Mouse (Mus musculus) intestine, embryonic 14.5 days (tissue): ENCODE results near the gene Sycp2. TPM values are rescaled to one million over a fixed set of nuclear protein-coding genes. Genes with fewer than 3 reads are reported as not detected.

ENCODE experiments used
- ATAC-seq: fragments of 200-750 bp; cut with Nextera tagmentation; replicated peaks from 2 replicates; pipeline ENCODE4 v1.8.0; 2017; ENCODE audit warnings: low read depth, moderate number of reproducible peaks, moderate TSS enrichment, moderate library complexity; ENCODE audit not compliant: low FRiP score, low TSS enrichment
- DNase-seq: peaks from one replicate; pipeline ENCODE4 v3.0.0-alpha.2; 2018; ENCODE audit warnings: low spot score
- H3K27ac ChIP-seq: fragments of 300-500 bp; sonication (generic); 2 replicates; pipeline ENCODE4 v1.5.1; 2014; ENCODE audit warnings: low read depth, mild to moderate bottlenecking, control low read depth
- H3K27me3 ChIP-seq: fragments of 300-500 bp; sonication (generic); replicated peaks from 2 replicates; pipeline ENCODE4 v1.6.1; 2014; ENCODE audit warnings: low read length, control low read depth; ENCODE audit not compliant: control insufficient read depth, insufficient read depth
- H3K36me3 ChIP-seq: fragments of 300-500 bp; sonication (generic); 2 replicates; pipeline ENCODE4 v1.6.1; 2014; ENCODE audit warnings: low read length, control low read depth; ENCODE audit not compliant: control insufficient read depth, insufficient read depth
- H3K4me1 ChIP-seq: fragments of 300-500 bp; sonication (generic); replicated peaks from 2 replicates; pipeline ENCODE4 v1.6.1; 2014; ENCODE audit warnings: low read length, control low read depth, mixed read lengths; ENCODE audit not compliant: control insufficient read depth, insufficient read depth
- H3K4me2 ChIP-seq: fragments of 300-500 bp; sonication (generic); 2 replicates; pipeline ENCODE4 v1.6.1; 2014; ENCODE audit warnings: low read length
- H3K4me3 ChIP-seq: fragments of 300-500 bp; sonication (generic); 2 replicates; pipeline ENCODE4 v1.5.1; 2014; ENCODE audit warnings: low read depth, low read length, control low read depth, mixed read lengths
- H3K9ac ChIP-seq: fragments of 300-500 bp; sonication (generic); 2 replicates; pipeline ENCODE4 v1.6.1; 2014; ENCODE audit warnings: mild to moderate bottlenecking, low read length
- H3K9me3 ChIP-seq: fragments of 300-500 bp; sonication (generic); 2 replicates; pipeline ENCODE4 v1.6.1; 2016; ENCODE audit warnings: low read length, control low read depth; ENCODE audit not compliant: control insufficient read depth
- WGBS: fragments of 180-500 bp; shearing (Covaris S2); extraction: QIAGEN DNeasy Blood & Tissue Kit; methylation state at CpG from one replicate; pipeline ENCODE4 v1.1.7; 2014; 5-methylcytosine and 5-hydroxymethylcytosine counted together
- polyA plus RNA-seq: library from polyadenylated mRNA; unstranded; fragments of >200 nt; fragmentation: Nextera tagmentation; extraction: Ambion mirVana; gene quantifications from 2 replicates; pipeline ENCODE4 v1.2.1, GENCODE M21; 2014

Gene Sycp2
- polyA plus RNA-seq, 1 experiment from 2014 or later, result 0.11 TPM

GRCm38 (mm10) chr2:178420576-178420975, 13.1 kb upstream of the Sycp2 start:
- no peaks in the 10 kb centered on the region for H3K27me3 ChIP-seq
- no peak overlapping the region for H3K4me3 ChIP-seq
- peaks cover 10% of the 10 kb centered on the region; the same call in 1 of the 2 replicates for H3K4me1 ChIP-seq
- H3K9me3 ChIP-seq, result no peaks in the 10 kb centered on the region
- WGBS, result 83% methylated on average over 9 of the region's 9 CpGs
- peaks cover 21% of the 10 kb centered on the region; the same call in 1 of the 2 replicates for H3K36me3 ChIP-seq
- ATAC-seq, result no peak
- H3K4me2 ChIP-seq, result no peak overlapping the region
- H3K27ac ChIP-seq, result no peak overlapping the region
- no peak for DNase-seq
- no peak overlapping the region for H3K9ac ChIP-seq

- Histone ChIP-seq H3K36me3 (peaks cover 16% of the 10 kb centered on the region; the same call in 1 of the 2 replicates), H3K4me1 (peaks cover 16% of the 10 kb centered on the region), H3K4me2 (no peak overlapping the region), H3K27ac (no peak overlapping the region), H3K4me3 (no peak overlapping the region), H3K9ac (no peak overlapping the region), H3K9me3 (no peaks in the 10 kb centered on the region), H3K27me3 (no peaks in the 10 kb centered on the region)
- 78% methylated on average over 4 of the region's 4 CpGs for WGBS
- ATAC-seq, result no peak
- no peak for DNase-seq
Measured at GRCm38 (mm10) chr2:178416970-178417369, 9.5 kb upstream of the Sycp2 start.

GRCm38 (mm10) chr2:178416427-178416826, 8.9 kb upstream of the Sycp2 start:
- Histone ChIP-seq H3K27ac (no peak overlapping the region), H3K4me1 (peaks cover 17% of the 10 kb centered on the region), H3K4me3 (no peak overlapping the region), H3K9ac (no peak overlapping the region), H3K27me3 (no peaks in the 10 kb centered on the region), H3K36me3 (peaks cover 16% of the 10 kb centered on the region; the same call in 1 of the 2 replicates), H3K4me2 (no peak overlapping the region), H3K9me3 (no peaks in the 10 kb centered on the region)
- DNase-seq (peak; percentile 48), ATAC-seq (no peak)
- WGBS, result 60% methylated on average over 13 of the region's 13 CpGs

GRCm38 (mm10) chr2:178415150-178415448, 7.6 kb upstream of the Sycp2 start:
- ATAC-seq (peak; percentile 0; the same call in 1 of the 2 replicates), DNase-seq (no peak)
- Histone ChIP-seq H3K27ac (no peak overlapping the region; the same call in 1 of the 2 replicates), H3K9me3 (no peaks in the 10 kb centered on the region), H3K27me3 (no peaks in the 10 kb centered on the region), H3K36me3 (peaks cover 6% of the 10 kb centered on the region; the same call in 1 of the 2 replicates), H3K4me3 (peak overlapping the region; percentile 64), H3K4me2 (peak overlapping the region; percentile 99), H3K9ac (no peak overlapping the region), H3K4me1 (peaks cover 23% of the 10 kb centered on the region)
- WGBS, result 25% methylated on average over 3 of the region's 3 CpGs

- no peaks in the 10 kb centered on the region for H3K27me3 ChIP-seq
- H3K36me3 ChIP-seq, result peaks cover 6% of the 10 kb centered on the region; the same call in 1 of the 2 replicates
- ATAC-seq (peak; percentile 86), DNase-seq (peak; percentile 84)
- peak within 1 kb of the TSS; percentile 99 for H3K4me2 ChIP-seq
- peak within 1 kb of the TSS; percentile 64 for H3K4me3 ChIP-seq
- H3K9ac ChIP-seq, result peak within 1 kb of the TSS; percentile 66
- peaks cover 23% of the 10 kb centered on the region for H3K4me1 ChIP-seq
- WGBS, result under 1% methylated on average over 68 of the region's 74 CpGs
- peak within 1 kb of the TSS; percentile 81 for H3K27ac ChIP-seq
- no peaks in the 10 kb centered on the region for H3K9me3 ChIP-seq
Measured at GRCm38 (mm10) chr2:178414261-178415149, 7.0 kb upstream of the Sycp2 start, which contains the start of the genes Ppp1r3d and Fam217b. Gene Ppp1r3d, minus strand, starts transcription at chr2:178414472. Gene Fam217b, plus strand, starts transcription at chr2:178414524.

GRCm38 (mm10) chr2:178413481-178414260, 6.2 kb upstream of the Sycp2 start:
- Histone ChIP-seq H3K36me3 (peaks cover 6% of the 10 kb centered on the region; the same call in 1 of the 2 replicates), H3K4me2 (peak overlapping the region; percentile 99), H3K27ac (peak overlapping the region; percentile 81; the same call in 1 of the 2 replicates), H3K27me3 (no peaks in the 10 kb centered on the region), H3K4me1 (peaks cover 23% of the 10 kb centered on the region), H3K9ac (peak overlapping the region; percentile 66), H3K9me3 (no peaks in the 10 kb centered on the region), H3K4me3 (peak overlapping the region; percentile 64)
- WGBS, result 10% methylated on average over 75 of the region's 75 CpGs
- DNase-seq, result peak; percentile 69
- ATAC-seq, result peak; percentile 24

GRCm38 (mm10) chr2:178413081-178413480, 5.6 kb upstream of the Sycp2 start:
- Histone ChIP-seq H3K27ac (no peak overlapping the region), H3K4me3 (peak overlapping the region; percentile 64)
- 0 out of 2 replicates have a peak, but pooled peaks have one; percentile 1 for ATAC-seq

GRCm38 (mm10) chr2:178412598-178412997, 5.1 kb upstream of the Sycp2 start:
- peak overlapping the region; percentile 99 for H3K4me2 ChIP-seq
- ATAC-seq, result no peak

More at GRCm38 (mm10) chr2:178413081-178413480, 5.6 kb upstream of the Sycp2 start:
- Histone ChIP-seq H3K36me3 (peaks cover 1% of the 10 kb centered on the region; the same call in 1 of the 2 replicates), H3K4me1 (peaks cover 23% of the 10 kb centered on the region), H3K27me3 (no peaks in the 10 kb centered on the region), H3K9me3 (no peaks in the 10 kb centered on the region), H3K9ac (0 out of 2 replicates have a peak overlapping the region, but pooled peaks have one; percentile 66), H3K4me2 (peak overlapping the region; percentile 99)
- no peak for DNase-seq
- WGBS, result 57% methylated on average over 13 of the region's 13 CpGs

More at GRCm38 (mm10) chr2:178412598-178412997, 5.1 kb upstream of the Sycp2 start:
- no peak overlapping the region for H3K27ac ChIP-seq
- no peak overlapping the region for H3K9ac ChIP-seq
- DNase-seq, result peak; percentile 52
- H3K27me3 ChIP-seq, result no peaks in the 10 kb centered on the region
- peak overlapping the region; percentile 64; the same call in 1 of the 2 replicates for H3K4me3 ChIP-seq
- no peaks in the 10 kb centered on the region for H3K36me3 ChIP-seq
- 47% methylated on average over 6 of the region's 6 CpGs for WGBS
- no peaks in the 10 kb centered on the region for H3K9me3 ChIP-seq
- H3K4me1 ChIP-seq, result peaks cover 23% of the 10 kb centered on the region
